Mouse (Mus musculus): ENCODE data around the gene Emg1. TPM values are rescaled to one million over a fixed set of nuclear protein-coding genes. Genes with fewer than 3 reads are reported as not detected.
A peak's percentile ranks its signal among the peaks of the same experiment; 100 is the strongest.

Gene Emg1
- polyA plus RNA-seq, 1 experiment from 2014 or later: 100 TPM

GRCm38 (mm10) chr6:124712918-124713317 is 940 bp upstream of the Emg1 start:
- no peaks in the 10 kb centered on the region for H3K27me3 ChIP-seq
- DNase-seq (ENCODE audit: low read depth, low spot score) (no peak), ATAC-seq (no peak)
- in situ Hi-C loops (cut with MboI; ENCODE audit: low pct_unique_long_range_greater_than_20kb): no loop called here
- TF ChIP-seq CTCF (IDR thresholded peaks at IDR 0.05): no peak
- ChIA-PET POLR2A (interaction anchor here (1.4 kb wide), 1 partner anchor 46 kb away, joined by 4 read pairs; no protein-coding TSS in a partner anchor), CTCF (interaction anchor here (0.9 to 2.1 kb wide), 2 partner anchors 10 to 19 kb away, joined by 3 to 6 read pairs; no protein-coding TSS in a partner anchor)

GRCm38 (mm10) chr6:124708289-124708889 is 3.6 kb downstream of the Emg1 start:
- ChIA-PET CTCF (interaction anchor here (0.7 to 1.2 kb wide), 2 partner anchors 46 to 215 kb away, joined by 4 read pairs; partner anchors contain the start of genes C1rl and Lpcat3), POLR2A (no interaction called here)
- in situ Hi-C loops (cut with MboI; ENCODE audit: low pct_unique_long_range_greater_than_20kb): no loop called here
- no peaks in the 10 kb centered on the region for H3K27me3 ChIP-seq
- no peak for TF ChIP-seq CTCF (IDR thresholded peaks at IDR 0.05)
- ATAC-seq: no peak
- no peak for DNase-seq (ENCODE audit: low read depth, low spot score)

DNA sequence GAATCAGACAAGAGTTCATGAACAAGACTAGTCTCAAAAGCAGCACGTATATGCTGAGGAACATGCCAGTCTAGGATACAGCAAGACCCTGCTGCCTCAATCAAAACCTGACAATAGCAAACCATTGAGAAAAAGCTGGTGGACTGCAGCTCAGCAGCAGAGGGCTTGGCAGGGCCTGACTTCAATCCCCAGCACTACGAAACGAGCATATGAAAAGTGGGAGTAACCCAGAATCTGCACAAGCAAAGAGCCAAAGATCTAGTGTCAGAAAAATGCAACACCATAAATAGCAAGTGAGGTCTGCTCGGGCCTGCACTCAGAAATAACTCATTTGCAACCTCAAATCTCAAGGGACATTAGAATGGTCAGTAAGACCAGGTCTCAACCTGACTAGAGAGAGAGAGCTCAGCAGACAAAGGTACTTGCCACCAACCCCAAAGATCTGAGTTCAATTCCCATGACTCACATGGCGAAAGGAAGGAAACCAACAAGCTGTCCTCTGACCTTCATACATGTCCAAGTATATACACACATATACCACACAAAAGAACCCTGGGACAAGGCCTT is 5.8 kb downstream of the Emg1 start:
- CTCF ChIA-PET: interaction anchor here (0.8 to 1.4 kb wide), 7 partner anchors 9 to 65 kb away, joined by 3 to 4 read pairs (median 4); no protein-coding TSS in a partner anchor
- DNase-seq (ENCODE audit: low read depth, low spot score) (no peak), ATAC-seq (no peak)
- no peaks in the 10 kb centered on the region for H3K27me3 ChIP-seq
- POLR2A ChIA-PET: interaction anchor here (0.5 to 1.2 kb wide), 2 partner anchors 23 to 54 kb away, joined by 3 read pairs; no protein-coding TSS in a partner anchor
- TF ChIP-seq CTCF (IDR thresholded peaks at IDR 0.05): no peak
- in situ Hi-C loops (cut with MboI; ENCODE audit: low pct_unique_long_range_greater_than_20kb): no loop called here

DNA sequence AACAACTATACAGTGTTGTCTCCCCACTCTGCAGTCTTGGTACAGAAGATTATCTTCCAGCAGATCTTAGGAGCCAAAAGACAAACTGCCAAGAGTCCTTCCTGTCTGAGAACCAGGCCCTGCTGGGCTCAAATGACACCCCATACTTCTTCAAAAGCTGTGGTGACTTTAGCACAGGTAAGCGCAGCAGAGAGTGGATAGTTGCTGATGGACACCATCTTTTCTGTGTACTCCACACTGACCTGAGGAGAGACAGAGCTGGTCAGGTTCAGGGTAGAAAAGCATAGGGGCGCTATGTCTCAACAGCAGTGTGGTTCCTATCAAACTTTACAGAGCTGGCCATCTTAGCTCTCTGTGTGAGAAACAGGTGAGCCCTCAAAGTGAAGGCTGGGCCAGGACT is 7.6 kb downstream of the Emg1 start:
- ATAC-seq: no peak
- CTCF ChIA-PET: interaction anchor here (0.6 to 4.5 kb wide), 4 partner anchors 11 to 37 kb away, joined by 3 to 32 read pairs (median 4); no protein-coding TSS in a partner anchor
- TF ChIP-seq CTCF (IDR thresholded peaks at IDR 0.05): no peak

GRCm38 (mm10) chr6:124703789-124704188 is 8.2 kb downstream of the Emg1 start:
- POLR2A ChIA-PET: interaction anchor here (0.9 to 3.0 kb wide), 2 partner anchors 41 to 54 kb away, joined by 3 to 14 read pairs; partner anchors contain the start of gene Lpcat3
- TF ChIP-seq CTCF (IDR thresholded peaks at IDR 0.05): no peak
- no peak for ATAC-seq
- no peaks in the 10 kb centered on the region for H3K27me3 ChIP-seq
- CTCF ChIA-PET: interaction anchor here (1.5 to 4.7 kb wide), 5 partner anchors 10 to 63 kb away, joined by 6 to 32 read pairs (median 9); partner anchors contain the start of gene Lpcat3
- in situ Hi-C loops (cut with MboI; ENCODE audit: low pct_unique_long_range_greater_than_20kb): no loop called here
- no peak for DNase-seq (ENCODE audit: low read depth, low spot score)

More for the DNA sequence above, 7.6 kb downstream of the Emg1 start:
- POLR2A ChIA-PET: interaction anchor here (0.9 kb wide), 1 partner anchor 54 kb away, joined by 3 read pairs; no protein-coding TSS in a partner anchor
- in situ Hi-C loops (cut with MboI; ENCODE audit: low pct_unique_long_range_greater_than_20kb): no loop called here
- no peak for DNase-seq (ENCODE audit: low read depth, low spot score)
- H3K27me3 ChIP-seq: no peaks in the 10 kb centered on the region

GRCm38 (mm10) chr6:124702784-124703103 is 9.2 kb downstream of the Emg1 start:
- ATAC-seq: no peak
- ChIA-PET CTCF (interaction anchor here (0.6 to 4.7 kb wide), 18 partner anchors 9 to 218 kb away, joined by 3 to 32 read pairs (median 4); partner anchors contain the start of genes Emg1, Grcc10, Lpcat3 and Phb2), POLR2A (interaction anchor here (1.1 to 3.0 kb wide), 4 partner anchors 9 to 40 kb away, joined by 3 to 14 read pairs (median 3); partner anchors contain the start of genes Emg1, Lpcat3 and Phb2)
- no peak for TF ChIP-seq CTCF (IDR thresholded peaks at IDR 0.05)
- no peak for DNase-seq (ENCODE audit: low read depth, low spot score)
- in situ Hi-C loops (cut with MboI; ENCODE audit: low pct_unique_long_range_greater_than_20kb): no loop called here
- no peaks in the 10 kb centered on the region for H3K27me3 ChIP-seq

GRCm38 (mm10) chr6:124702102-124702783 is 9.7 kb downstream of the Emg1 start:
- CTCF ChIA-PET: interaction anchor here (0.8 to 4.7 kb wide), 17 partner anchors 9 to 68 kb away, joined by 3 to 32 read pairs (median 4); partner anchors contain the start of genes Emg1, Grcc10, Lpcat3 and Phb2
- no peak for ATAC-seq

DNA sequence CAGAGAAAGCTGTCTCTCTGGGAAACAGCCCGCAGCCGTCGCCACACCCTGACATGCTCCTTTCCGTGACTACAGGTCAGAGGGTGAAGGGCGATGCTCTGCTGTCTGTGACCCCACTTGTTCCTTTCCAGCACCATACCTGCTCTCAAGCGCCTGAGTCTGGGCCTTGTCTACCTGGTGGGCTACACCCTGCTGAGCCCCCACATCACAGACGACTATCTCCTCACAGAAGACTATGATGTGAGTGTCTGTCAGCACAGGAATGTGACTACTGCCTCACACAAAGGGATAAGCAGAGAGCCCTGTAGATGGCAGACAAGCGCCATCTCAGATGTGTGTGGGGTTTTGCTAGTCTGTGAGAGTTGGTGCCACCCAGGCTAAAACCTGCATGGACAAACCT is 10.6 kb downstream of the Emg1 start:
- ChIA-PET CTCF (interaction anchor here (1.0 to 4.7 kb wide), 4 partner anchors 8 to 39 kb away, joined by 3 to 32 read pairs (median 16); partner anchors contain the start of gene Lpcat3), POLR2A (interaction anchor here (1.1 to 3.0 kb wide), 3 partner anchors 10 to 39 kb away, joined by 3 to 14 read pairs (median 3); partner anchors contain the start of genes Emg1, Lpcat3 and Phb2)
- in situ Hi-C loops (cut with MboI; ENCODE audit: low pct_unique_long_range_greater_than_20kb): no loop called here
- no peak for ATAC-seq
- no peak for DNase-seq (ENCODE audit: low read depth, low spot score)
- no peaks in the 10 kb centered on the region for H3K27me3 ChIP-seq
- no peak for TF ChIP-seq CTCF (IDR thresholded peaks at IDR 0.05)

More at GRCm38 (mm10) chr6:124702102-124702783, 9.7 kb downstream of the Emg1 start:
- POLR2A ChIA-PET: interaction anchor here (1.1 to 3.0 kb wide), 5 partner anchors 9 to 40 kb away, joined by 3 to 14 read pairs (median 3); partner anchors contain the start of genes Emg1, Lpcat3 and Phb2
- no peaks in the 10 kb centered on the region for H3K27me3 ChIP-seq
- no peak for DNase-seq (ENCODE audit: low read depth, low spot score)
- in situ Hi-C loops (cut with MboI; ENCODE audit: low pct_unique_long_range_greater_than_20kb): no loop called here
- TF ChIP-seq CTCF (IDR thresholded peaks at IDR 0.05): no peak

DNA sequence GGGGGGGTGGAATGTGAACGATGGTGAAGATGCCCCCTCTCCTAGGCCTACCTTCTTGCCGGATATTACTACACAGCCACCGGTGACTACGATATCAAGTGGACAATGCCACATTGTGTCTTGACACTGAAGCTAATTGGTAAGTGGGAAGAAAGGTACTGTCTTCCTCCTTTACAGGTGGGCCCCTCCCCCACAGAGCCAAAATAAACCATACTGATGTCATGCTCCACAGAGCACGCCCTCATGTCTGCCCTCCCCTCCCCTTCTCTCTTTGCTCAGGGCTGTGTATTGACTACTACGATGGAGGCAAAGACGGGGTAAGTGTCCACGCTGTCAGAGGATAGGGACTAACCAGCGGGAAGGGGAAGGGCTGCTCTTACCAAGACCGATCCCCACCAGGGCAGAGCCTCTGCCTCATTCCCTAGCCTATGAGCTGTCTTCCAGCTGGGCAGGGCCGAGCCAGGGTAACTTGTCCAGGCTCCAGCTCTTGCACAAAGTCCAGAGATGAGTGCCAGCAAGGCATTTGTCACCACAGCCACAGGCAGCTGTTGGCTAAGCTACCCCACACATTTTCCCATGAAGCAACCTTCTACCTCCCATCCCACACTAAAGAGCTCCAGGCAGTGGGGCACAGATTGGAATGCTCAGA is 11.9 kb downstream of the Emg1 start:
- in situ Hi-C loops (cut with MboI; ENCODE audit: low pct_unique_long_range_greater_than_20kb): no loop called here
- ChIA-PET CTCF (interaction anchor here (0.9 to 4.7 kb wide), 7 partner anchors 9 to 59 kb away, joined by 3 to 23 read pairs (median 6); partner anchors contain the start of gene Lpcat3), POLR2A (interaction anchor here (0.6 to 2.1 kb wide), 2 partner anchors 14 to 18 kb away, joined by 3 to 6 read pairs; no protein-coding TSS in a partner anchor)
- no peaks in the 10 kb centered on the region for H3K27me3 ChIP-seq
- no peak for TF ChIP-seq CTCF (IDR thresholded peaks at IDR 0.05)
- ATAC-seq (peak; percentile 94), DNase-seq (ENCODE audit: low read depth, low spot score) (peak; percentile 79)

Data from Patski (cell line).